Mouse (Mus musculus): ENCODE measurements around the gene Asic1.
"Not testable (repeated sequence)": the region's sequence is repeated elsewhere in the genome, so short reads cannot be mapped to it uniquely, and the experiment has no call there.

Gene Asic1

DNA sequence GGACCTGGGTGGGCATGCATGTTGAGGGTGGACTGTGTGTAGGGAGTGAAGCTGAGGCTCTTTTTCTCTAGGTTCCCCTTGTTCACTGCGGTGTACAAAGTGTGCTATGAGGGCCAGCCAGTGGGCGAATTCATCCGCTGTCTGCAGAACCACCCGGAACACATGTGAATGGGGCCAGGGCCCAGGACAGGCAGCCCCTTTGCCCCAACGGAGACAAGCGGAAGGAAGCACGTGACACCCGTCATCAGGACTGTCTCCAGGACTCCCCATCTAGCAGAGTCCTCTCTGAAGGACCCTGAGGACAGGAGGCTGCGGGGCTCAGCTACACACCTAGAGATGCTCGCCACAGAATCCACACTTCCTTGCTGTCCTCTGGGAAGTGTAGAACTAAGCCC lies 52.9 kb downstream of the Asic1 start:
- DNase-seq, result no peak

DNA sequence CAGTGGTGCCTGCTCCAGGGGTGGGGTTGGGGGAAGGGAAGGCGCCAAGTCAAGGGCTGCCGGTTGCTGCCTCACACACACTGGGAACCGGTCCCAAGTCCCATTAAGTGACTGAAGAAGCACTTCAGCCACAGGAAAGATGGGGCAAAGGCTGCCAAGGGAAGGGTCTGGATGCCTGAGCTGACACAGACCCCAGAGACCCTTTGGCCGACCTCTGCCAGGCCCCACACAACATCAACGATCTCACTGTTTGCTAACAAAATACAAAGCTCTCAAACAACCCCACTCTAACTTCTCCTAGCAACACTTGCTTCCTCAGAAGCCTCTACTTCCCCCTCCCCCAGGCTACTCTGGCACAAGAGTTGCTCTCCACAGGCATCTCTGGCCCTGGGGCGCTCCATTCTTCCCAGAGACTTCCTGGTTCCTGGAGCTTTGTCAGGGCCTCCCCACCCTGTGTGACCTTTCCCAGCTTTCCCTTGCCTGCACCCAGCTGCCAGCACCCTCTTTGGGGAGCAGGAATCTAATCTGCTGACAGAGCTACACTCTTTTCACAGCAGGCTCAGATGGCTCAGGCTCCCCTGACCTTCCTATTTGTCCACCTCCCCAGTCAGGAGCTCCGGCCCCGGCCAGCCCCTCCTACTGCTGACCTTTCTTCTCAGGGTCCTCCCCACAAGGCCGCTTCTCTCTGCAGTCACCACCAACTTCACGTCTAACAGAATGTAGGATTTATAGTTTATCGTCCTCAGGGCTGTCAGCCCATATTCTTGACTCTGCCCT lies 53.5 kb downstream of the Asic1 start:
- peak; percentile 78 for DNase-seq

DNA sequence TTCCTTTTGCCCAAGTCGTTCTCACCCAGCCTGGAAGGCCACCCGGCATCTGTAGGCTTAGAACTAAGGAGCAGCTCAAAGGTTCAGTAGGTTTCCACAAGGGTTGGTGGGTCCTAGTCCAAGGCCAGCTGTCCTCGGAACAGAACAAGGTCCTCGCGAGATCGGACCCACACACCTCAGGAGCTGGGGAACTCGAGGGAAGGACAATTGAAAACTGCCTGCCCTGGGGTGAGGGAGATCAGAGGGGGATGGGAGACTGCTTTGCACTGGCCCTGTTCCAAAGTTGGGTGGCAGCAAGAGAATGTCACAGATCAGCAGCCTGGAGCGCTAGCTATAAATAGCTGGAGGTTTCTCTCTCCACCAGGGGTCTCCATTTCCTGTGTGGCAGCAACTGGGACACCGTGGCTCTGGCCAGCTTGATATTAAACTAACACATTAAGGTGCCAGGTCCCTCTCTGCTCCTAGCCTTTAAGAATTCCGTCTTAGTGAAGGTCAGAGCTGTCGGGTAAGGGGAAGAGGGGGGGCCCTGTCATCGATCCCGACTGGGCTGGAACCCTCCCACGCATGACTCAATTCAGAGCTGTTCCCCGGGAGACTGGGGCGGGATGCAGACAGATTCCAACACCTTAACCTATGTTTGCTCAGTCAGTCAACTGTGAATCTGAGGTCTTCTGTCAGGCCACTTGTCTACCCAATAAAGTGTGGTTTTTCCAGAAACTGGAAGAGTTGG lies 54.3 kb downstream of the Asic1 start:
- peak; percentile 91 for DNase-seq

DNA sequence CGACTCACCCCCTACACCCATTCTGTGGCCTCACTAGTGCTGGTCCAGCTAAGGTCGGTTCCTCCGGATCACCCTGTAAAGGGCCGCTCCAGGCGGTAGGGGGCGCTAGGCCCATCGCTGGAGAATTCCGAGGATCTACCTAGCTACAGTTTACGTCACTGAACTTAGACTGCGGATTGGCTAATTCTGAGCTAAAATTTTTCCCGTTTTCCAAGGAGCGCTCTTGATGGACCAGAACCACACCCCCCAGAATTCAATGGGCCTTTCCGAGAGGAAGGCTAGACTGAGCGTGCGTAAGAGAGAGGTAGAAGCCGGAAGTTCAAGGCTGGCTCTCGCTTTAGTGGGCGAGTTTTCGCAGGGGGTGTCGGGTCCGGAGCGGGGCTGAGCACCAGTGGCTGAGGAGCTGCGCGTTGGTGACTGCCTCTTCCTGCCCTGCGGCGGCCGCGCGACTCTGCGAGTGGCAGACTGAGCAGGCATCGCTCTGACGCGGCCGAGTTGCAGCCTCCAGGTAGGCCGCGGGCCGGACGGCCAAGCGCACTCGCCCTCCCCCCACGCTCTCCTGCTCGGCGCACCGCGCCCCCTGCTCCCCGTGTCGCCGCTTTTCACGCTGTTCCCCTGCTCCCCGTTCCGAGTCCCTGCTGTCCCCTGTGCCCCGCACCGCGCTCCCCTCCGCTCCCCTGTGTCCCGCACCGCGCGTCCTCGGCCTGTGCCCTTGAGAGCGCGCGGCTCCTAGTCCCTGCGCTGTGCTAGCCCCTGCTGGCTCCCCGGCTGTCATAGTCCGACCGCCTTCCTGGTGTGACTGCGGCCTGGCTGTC lies 55.4 kb downstream of the Asic1 start, which contains the start of gene Cox14:
TSS of gene Cox14 (plus strand) at position 278 of the 815 bp plus-strand sequence.
- DNase-seq, result peak; percentile 98

DNA sequence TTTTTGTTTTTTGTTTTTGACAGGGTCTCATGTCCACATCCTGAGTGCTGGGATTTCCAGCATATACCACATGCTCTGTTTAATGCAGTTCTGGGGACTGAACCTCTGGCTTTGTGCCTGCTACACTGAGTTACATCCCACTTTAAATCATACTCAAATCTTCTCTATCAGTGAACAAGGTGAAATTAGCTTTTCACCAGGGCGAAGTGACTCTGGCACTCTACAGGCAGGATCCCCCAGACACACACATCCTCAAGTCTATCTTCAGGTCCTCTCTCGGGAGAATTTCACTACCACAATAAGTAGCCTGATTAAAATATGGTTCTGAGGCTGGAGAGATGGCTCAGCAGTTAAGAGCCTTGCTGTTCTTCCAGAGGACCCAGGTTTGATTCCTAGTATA lies 56.4 kb downstream of the Asic1 start:
- DNase-seq, result no peak

- not testable (repeated sequence) for DNase-seq
These were observed 56.9 kb downstream of the Asic1 start for GRCm38 (mm10) chr15:99727039-99727438.

GRCm38 (mm10) chr15:99727525-99727924 lies 57.4 kb downstream of the Asic1 start:
- DNase-seq, result no peak

- DNase-seq, result no peak
These were observed 58.0 kb downstream of the Asic1 start for GRCm38 (mm10) chr15:99728211-99728610.

DNA sequence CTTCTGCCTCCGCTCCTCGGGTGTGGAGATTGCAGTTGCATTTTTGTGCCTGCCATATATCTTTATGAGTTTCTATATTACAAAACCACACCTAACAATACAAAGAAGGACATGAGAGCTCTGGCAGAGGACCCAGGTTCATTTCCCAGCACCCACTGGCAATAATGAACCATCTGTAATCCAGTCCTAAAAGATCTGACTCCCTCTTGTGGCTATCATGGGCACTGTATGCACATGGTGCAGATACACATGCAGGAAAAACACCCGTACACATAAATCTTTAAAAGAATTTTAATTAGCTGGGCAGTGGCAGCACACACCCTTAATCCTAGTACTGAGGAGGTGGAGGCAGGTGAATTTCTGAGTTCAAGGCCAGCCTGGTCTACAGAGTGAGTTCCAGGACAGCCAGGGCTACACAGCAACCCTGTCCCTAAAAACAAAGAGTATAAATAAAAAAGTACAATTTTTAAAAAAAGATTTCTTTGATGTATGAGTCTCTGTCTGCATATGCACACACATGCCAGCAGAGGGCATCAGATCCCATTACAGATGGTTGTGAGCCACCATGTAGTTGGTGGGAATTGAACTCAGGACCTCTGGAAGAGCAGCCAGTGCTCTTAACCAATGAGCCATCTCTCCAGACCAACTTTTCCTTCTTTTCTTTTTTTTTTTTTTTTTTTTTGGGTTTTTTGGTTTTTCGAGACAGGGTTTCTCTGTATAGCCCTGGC lies 59.1 kb downstream of the Asic1 start:
- no peak for DNase-seq

GRCm38 (mm10) chr15:99731167-99731566 lies 61.0 kb downstream of the Asic1 start:
- DNase-seq, result no peak

- no peak for DNase-seq
These were observed 61.5 kb downstream of the Asic1 start for GRCm38 (mm10) chr15:99731678-99732077.

GRCm38 (mm10) chr15:99733186-99733585 lies 63.0 kb downstream of the Asic1 start:
- DNase-seq, result no peak

- DNase-seq, result peak; percentile 100
These were observed 65.5 kb downstream of the Asic1 start for GRCm38 (mm10) chr15:99735631-99736030.

DNA sequence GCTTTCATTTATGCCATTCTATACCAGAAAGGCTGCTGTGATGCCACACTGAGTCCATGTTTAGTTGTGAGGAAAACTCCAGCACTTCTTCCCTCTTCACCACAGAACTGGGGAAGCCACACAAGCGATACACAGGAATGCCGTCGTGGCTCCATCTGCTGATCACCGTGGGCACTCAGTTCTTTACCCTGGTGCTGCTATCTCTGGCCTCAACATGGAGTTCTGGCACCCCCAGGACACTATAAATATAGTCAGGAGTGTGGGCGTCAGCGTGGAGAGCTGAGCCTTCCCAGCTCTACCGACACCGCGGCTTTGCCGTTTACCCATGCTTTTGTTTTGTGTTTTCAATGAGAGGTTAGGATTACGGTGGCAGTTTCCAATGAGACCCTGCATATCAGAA lies 66.5 kb downstream of the Asic1 start:
- DNase-seq, result no peak

DNA sequence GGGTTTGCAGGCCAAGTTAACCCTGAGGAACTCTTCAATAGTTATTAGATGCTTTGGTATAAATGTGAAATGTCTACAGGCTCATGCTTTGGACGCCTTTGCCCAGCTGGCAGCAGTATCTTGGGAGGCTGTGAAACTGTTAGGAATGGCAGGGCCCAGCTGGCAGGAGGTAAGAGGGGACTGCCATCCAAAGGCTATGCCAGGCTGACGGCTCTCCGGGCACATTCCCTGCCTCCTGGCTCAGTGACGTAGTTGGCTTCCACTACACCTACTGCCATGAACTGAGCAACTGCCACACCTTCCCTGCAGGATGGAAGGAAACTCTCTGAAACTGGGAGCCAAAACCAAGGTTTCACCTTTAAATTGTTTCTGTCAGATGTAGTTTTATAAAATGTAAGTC lies 70.1 kb downstream of the Asic1 start:
- DNase-seq, result no peak
